Mouse (Mus musculus) hindlimb bud, embryonic 11.5 days (tissue): ENCODE measurements around the gene Rpp30.

Experiments used
- DNase-seq: peaks from one replicate; pipeline ENCODE4 v3.0.0-alpha.2; 2012; ENCODE audit warnings: low read depth, low spot score; ENCODE audit errors: extremely low spot score

The Rpp30 gene

GRCm38 (mm10) chr19:36083262-36084225 is at the start of gene Rpp30:
TSS of gene Rpp30 (plus strand) at chr19:36083716.
- DNase-seq: peak; percentile 73

- no peak for DNase-seq
Observed at GRCm38 (mm10) chr19:36046046-36046445, 37.5 kb upstream of the Rpp30 start.

GRCm38 (mm10) chr19:36056502-36057221 is 26.9 kb upstream of the Rpp30 start:
- DNase-seq: no peak

DNA sequence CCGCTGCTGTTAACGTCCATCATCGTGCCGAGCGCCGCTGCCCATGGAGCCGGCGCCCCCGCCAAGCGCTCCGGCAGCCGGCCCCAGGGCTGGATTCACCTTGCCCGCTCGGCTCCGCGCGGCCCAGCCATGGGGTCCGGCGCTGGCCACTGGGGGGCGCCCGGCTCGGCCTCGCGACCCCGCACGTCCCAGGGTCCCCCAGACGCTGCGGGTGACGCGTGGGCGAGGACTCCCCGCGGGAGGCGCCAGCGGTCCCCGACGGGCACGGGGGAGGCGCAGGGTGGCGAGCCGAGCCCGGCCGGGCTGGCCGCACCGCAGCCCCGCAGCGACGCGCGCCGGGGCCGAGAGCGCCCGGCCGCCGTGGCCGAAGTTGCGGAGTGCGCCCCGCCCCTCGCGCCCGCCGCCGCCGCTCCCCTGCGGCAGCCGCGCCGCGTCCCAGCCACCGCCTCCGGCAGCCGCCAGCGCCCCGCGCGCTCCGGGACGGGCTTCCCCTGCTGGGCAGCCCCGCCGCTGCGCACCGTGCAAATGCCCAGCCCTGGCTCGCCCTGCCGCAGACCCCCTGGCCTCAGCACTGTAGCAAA is 26.2 kb upstream of the Rpp30 start, which contains the start of gene Htr7:
Htr7 (minus strand) TSS at position 277 of the 581 bp plus-strand sequence.
- no peak for DNase-seq

- no peak for DNase-seq
Observed at GRCm38 (mm10) chr19:36062801-36063529, 20.6 kb upstream of the Rpp30 start.

DNA sequence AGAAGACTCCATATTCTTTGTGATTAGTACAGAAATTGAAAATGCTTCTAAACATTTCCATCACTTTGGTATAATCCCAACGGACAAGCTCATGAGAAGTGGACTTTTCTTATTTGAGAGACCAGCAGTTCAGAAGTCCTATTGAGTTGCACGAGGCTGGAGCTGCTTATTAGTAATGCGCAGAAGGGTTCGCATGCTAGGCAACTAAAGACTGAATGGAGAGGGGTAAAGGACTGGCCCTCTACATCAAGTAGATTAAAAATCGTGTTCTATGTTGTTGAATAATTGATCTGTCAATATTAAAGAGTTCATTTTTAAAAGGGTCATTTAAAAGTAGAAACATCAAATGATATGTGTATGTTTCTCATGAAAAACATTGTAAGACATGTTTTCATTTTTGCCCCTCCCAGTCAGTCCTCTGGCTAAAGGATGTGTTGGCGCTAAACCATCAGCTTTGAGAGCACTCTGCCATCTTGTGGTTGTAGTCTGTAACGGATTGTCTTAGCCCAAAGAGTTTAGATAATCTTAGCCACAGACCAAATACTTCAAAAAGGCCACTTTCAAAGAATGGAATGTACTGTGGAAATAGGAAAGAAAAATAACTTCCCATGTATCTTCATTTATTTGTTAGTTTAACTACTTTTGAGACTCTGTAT is 782 bp upstream of the Rpp30 start:
- peak; percentile 53 for DNase-seq

DNA sequence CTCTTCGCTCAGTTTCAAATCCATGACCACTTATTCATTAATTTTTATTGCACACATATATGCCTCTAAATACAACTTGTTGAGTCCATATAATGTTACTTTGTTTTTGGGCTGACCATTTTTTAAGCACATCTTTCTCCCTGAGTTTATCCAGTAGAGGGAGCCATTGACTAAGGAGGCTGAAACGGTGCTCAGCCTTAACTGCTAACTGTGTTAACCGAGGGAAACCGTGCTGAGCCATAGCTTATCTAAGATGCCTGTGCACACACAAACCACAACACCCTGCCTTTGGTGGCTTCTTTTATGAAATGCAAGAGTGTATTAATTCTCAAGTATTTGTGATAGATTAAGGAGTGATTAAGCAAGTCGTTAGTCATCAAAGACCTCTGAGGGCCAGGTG is 7.3 kb downstream of the Rpp30 start:
- DNase-seq: no peak

DNA sequence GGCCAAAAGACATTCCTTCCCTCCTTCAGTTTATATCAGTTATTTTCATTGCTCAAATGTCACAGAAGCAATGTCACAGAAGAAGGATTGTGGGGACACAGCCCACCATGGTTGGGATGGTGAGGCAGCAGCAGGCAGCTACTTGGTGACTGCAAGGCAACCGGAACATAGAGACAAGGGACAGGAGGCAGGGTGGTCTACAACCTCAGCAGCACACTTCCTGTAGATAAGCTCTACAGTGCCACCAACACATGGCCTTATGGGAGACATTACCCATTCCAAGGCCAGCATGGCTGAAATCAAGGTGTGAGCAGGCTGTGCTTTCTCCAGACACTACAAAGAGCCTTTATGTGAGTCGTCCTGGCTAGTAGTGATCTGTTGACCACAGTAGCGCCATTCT is 13.7 kb downstream of the Rpp30 start:
- DNase-seq: no peak

DNA sequence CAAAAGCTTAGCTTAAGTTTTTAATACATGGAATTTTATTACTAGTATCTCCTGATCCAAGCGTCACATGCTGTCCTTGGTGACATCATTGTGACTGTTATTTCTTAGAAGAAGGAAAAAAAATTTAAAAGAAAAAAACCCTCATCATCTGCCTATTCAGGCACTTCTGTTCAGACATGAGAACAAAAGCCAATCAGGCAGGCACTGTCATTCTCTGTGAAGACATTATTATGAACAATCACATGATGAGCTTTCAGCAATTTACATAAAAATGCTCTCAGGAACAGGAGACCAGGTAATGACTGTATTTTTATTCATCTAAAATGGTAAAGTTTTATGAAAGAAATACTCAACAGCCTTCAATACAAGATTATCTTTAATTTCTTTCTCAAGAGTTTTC is 14.7 kb downstream of the Rpp30 start:
- no peak for DNase-seq

DNA sequence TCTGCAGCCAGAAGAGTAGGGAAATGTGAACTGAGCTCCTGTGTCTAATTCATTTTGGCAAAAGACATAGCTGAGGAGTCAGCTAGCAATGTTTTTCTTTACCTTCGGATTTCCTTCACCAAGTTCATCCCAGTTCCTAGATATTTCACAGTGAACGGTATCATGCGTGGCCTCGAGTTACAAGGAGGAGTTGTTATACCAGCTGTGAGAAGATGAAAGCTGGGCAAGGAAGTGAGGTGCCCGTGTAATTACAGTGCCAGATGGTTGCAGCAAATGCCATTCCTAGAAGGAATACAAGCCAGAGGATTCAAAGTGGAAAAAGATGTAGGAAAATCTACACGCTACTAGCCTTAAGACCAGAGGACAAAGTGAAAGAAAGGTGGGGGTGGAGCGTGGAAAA is 15.4 kb downstream of the Rpp30 start:
- DNase-seq: no peak

DNA sequence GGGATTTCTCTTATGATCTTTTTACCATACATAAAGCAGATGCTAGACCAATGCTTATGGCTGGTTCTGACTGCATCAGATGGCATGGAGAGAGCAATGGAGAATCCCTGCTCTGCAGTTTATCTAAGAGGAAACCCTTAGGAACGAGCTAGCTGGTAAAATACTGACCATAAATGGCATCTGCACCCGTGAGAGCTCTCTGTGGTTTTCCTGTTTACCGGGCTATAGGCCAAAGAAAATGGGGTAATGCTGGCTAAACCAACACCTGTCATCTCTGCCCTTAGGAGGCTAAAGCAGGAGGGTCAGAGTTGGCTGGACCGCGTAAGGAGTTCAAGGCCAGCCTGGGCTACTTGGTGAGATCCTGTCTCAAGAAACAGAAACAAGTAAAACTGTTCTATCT is 20.4 kb downstream of the Rpp30 start:
- no peak for DNase-seq

DNA sequence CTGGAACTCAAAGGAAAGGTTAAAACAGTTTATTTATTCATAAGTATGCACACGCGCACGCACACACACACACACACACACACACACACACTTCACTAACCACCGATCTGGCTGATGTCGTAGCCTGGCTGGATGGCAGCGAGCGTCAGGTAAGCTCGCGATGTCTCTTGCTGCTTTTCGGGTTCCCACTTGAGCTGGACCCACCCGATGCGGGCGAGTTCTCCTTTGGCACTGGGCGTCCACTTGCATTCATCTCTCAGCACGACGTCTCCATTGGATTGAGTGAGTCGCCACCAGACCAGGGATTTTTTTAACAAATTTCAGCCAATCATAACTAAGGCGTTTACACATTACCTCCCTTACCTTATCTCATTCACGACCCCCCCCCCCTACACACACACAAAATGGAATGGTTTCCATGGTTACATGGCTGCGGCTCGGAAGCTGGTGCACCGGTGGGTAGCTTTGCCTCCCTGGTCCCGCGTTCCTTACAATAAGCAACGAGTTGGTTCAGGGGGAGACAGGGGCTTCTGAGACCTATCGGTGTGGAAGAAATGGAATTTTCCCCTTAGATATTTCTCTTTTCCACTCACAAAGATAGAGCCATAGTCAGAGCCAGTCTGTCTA is 25.9 kb downstream of the Rpp30 start:
- DNase-seq: no peak

DNA sequence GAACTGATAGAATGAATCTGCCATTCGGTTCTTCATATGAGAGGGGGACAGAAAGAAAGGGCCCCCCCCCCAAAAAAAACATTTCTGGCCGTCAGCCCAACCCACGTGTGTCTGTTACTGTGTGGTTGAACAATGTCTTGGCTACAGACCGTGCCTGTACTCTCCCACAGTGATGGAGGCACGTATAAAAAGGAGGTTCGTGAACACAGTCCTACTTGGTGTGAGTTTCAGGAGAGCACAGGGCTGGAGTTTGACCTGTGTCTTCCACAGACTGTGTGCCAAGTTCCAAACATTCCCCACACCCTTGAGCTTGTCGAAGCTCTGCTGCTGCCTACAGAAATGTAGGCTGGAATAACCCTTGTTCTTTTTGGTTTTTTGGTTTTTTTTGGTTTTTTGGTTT is 26.9 kb downstream of the Rpp30 start:
- DNase-seq: no peak

DNA sequence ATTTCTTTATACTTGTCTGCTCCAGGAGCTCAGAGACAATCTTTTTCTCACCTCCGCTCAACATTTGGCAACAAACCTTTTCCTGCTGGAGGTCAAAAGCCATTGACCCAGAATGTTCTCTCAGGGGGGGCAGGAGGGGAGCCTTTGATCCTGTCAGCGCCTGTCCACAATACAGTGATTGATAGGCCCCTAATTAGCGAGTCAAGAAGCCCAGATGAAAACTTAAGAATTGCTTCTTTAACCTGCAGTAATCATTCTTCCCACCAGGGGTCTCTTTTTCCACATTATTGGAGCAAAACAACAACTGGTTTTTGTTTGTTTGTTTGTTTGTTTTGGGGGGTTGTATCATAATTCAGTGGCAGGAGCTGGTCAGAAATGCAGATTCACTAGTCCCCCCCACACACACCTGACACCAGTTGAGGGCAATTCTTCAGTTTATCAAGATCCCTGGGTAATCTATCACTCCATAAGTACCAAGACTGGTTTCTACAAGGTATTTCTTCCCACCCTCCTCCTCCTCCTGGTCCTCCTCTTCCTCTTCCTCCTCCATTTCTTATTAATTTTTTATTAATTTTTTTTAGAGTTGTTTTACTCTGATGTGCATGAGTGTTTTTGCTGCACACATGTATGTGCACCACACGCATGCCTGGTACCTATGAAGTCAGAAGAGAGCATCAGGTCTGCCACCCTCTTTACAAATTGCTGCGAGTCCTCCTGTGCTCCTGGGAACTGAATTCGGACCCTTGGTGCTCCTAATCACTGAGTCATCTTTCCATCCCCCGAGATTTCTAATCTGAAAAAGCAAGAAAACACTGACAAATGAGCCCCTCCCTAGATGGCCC is 27.8 kb downstream of the Rpp30 start:
- DNase-seq: peak; percentile 44

DNA sequence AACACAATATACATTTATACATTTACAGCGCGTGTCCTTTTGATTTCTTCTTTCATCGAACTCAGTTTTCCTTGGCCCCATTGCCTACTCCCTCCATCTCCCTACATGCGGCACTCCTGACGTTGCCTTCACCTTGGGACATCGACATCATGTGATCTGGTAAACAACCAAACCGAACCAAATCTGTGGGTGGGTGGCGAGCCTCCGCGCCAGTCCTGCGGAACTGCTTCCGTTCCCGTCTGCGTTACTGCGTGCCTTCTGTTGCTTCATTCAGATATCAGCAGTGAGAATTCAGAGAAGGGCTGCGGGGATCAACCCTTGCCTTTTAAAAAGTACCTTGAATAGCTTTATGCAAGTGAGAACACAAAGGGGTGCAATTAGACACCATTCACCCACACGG is 28.5 kb downstream of the Rpp30 start:
- no peak for DNase-seq

DNA sequence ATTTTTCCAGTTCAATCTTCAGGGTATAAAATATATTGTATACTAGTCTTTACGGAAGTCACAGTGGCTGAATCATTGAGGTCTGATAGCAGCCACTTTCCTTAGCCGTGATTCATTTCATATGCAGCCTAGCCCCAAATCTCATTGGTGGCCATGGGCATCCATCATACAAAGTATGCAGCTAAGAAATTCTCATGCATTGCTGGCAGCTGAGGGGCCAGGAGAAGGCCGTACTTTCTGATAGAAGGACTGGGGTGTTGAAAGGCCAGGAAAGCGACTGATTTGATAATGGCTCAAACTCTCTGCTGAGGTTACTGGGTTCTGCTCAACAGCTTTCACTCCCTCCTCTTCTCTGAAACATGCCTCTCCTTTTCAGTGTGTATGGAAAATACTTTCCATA is 32.7 kb downstream of the Rpp30 start:
- no peak for DNase-seq

- DNase-seq: no peak
Observed at GRCm38 (mm10) chr19:36119219-36119618, 35.7 kb downstream of the Rpp30 start.

DNA sequence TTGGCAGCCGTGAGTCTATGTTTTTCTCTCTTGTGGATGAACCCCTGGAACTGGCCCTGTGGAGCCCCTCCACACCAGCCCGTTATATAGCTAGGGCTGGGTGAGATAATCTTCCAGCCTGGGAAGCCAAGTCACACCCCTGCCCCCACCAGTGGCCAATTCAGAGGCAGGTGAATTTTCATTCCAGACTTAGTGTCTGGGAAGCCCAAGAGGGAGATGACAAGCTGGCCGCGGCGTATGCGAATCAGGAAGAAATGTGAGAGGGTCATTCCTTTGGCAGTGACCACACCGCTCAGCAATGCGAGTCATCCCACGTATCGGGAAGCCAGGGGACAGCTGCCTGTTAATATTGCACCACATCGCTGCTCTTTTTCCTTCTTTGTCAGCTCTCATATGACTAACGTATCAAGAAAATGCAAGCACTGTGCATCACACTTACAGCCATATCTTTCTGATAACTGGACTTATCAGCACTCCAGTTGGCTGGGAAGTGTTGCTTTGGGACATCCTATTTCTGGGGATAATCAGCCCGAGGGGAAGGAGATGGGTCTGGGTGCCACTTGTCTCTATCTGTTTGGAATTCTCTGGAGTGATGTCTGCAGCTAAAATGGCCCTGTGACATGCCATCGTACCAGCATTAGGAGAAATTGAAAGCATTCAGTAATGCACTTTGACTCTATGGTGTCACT is 36.4 kb downstream of the Rpp30 start, which contains the start of gene Ankrd1:
Ankrd1 (minus strand) TSS at position 317 of the 689 bp plus-strand sequence.
- no peak for DNase-seq
